Mouse (Mus musculus) myocyte (in vitro differentiated cells): Measurements from ENCODE around the gene Gm572. TPM values are rescaled to one million over a fixed set of nuclear protein-coding genes. Genes with fewer than 3 reads are reported as not detected.

ENCODE experiments used
- H3K27me3 ChIP-seq: one replicate; pipeline ENCODE4 v1.6.1; 2011; ENCODE audit not compliant: control insufficient read depth, insufficient read depth, insufficient read length
- H3K36me3 ChIP-seq: one replicate; pipeline ENCODE4 v1.6.1; 2011; ENCODE audit not compliant: control insufficient read depth, insufficient read depth
- H3K4me2 ChIP-seq: one replicate; pipeline ENCODE4 v1.6.1; 2011; ENCODE audit warnings: low read depth, control low read depth
- H3K4me3 ChIP-seq: one replicate; pipeline ENCODE4 v1.5.1; 2011; ENCODE audit warnings: mild to moderate bottlenecking, control low read depth, moderate library complexity
- H3K79me2 ChIP-seq: one replicate; pipeline ENCODE4 v1.6.1; 2011; ENCODE audit not compliant: control insufficient read depth, insufficient read depth
- H3ac ChIP-seq: one replicate; pipeline ENCODE4 v1.6.1; 2011; ENCODE audit not compliant: control insufficient read depth, insufficient read length
- CEBPB ChIP-seq: IDR thresholded peaks from 2 replicates; pipeline ENCODE4 v1.6.1; 2011; ENCODE audit warnings: mild to moderate bottlenecking, moderate library complexity; ENCODE audit not compliant: poor library complexity, insufficient read depth, severe bottlenecking
- E2F4 ChIP-seq: IDR thresholded peaks from one replicate; pipeline ENCODE4 v1.6.1; 2011; ENCODE audit warnings: mild to moderate bottlenecking, control low read depth, moderate library complexity; ENCODE audit not compliant: insufficient read depth
- MAX ChIP-seq: IDR thresholded peaks from one replicate; pipeline ENCODE4 v1.6.1; 2011; ENCODE audit warnings: low read depth, mild to moderate bottlenecking, control low read depth
- MYOD1 ChIP-seq, 3 experiments: IDR thresholded peaks; one replicate each; pipeline ENCODE4 v1.6.1; 2011; ENCODE audit warnings: control low read depth in 2 of 3, low read depth in 2 of 3, mild to moderate bottlenecking in 2 of 3, moderate library complexity in 1 of 3; ENCODE audit not compliant: insufficient read length in 2 of 3, control insufficient read depth in 1 of 3
- MYOG ChIP-seq, 3 experiments: IDR thresholded peaks; one replicate each; pipeline ENCODE4 v1.6.1; 2011; ENCODE audit warnings: control low read depth in 2 of 3, low read depth in 2 of 3, mild to moderate bottlenecking in 2 of 3; ENCODE audit not compliant: insufficient read length in 2 of 3, control insufficient read depth in 1 of 3, insufficient read depth in 1 of 3
- POLR2A ChIP-seq: IDR thresholded peaks from one replicate; pipeline ENCODE4 v1.6.1; 2011; ENCODE audit warnings: low read depth, mild to moderate bottlenecking, control low read depth, moderate library complexity; ENCODE audit not compliant: insufficient read length
- POLR2AphosphoS2 ChIP-seq: IDR thresholded peaks from one replicate; pipeline ENCODE4 v1.6.1; 2011; ENCODE audit warnings: low read depth, control low read depth; ENCODE audit not compliant: insufficient read length
- REST ChIP-seq: IDR thresholded peaks from one replicate; pipeline ENCODE4 v1.6.1; 2011; ENCODE audit warnings: mild to moderate bottlenecking, control low read depth, moderate library complexity; ENCODE audit not compliant: insufficient read depth, insufficient read length
- SRF ChIP-seq: IDR thresholded peaks from one replicate; pipeline ENCODE4 v1.6.1; 2011; ENCODE audit warnings: low read depth; ENCODE audit not compliant: control insufficient read depth, insufficient read length
- TCF12 ChIP-seq: IDR thresholded peaks from one replicate; pipeline ENCODE4 v1.6.1; 2011; ENCODE audit warnings: mild to moderate bottlenecking, control low read depth; ENCODE audit not compliant: poor library complexity, insufficient read depth, severe bottlenecking
- TCF3 ChIP-seq: IDR thresholded peaks from one replicate; pipeline ENCODE4 v1.6.1; 2011; ENCODE audit warnings: low read depth, control low read depth; ENCODE audit not compliant: insufficient read length
- USF1 ChIP-seq: IDR thresholded peaks from one replicate; pipeline ENCODE4 v1.6.1; 2011; ENCODE audit warnings: low read depth, mild to moderate bottlenecking, control low read depth, moderate library complexity
- polyA plus RNA-seq: library from polyadenylated mRNA; unstranded; fragments of >200 nt; fragmentation: generic; extraction: Trizol; gene quantifications from one replicate; pipeline ENCODE4 v1.2.1, GENCODE M21; 2012; ENCODE audit warnings: missing spikeins

Gm572 gene
- polyA plus RNA-seq, 1 experiment: 0.16 TPM

DNA sequence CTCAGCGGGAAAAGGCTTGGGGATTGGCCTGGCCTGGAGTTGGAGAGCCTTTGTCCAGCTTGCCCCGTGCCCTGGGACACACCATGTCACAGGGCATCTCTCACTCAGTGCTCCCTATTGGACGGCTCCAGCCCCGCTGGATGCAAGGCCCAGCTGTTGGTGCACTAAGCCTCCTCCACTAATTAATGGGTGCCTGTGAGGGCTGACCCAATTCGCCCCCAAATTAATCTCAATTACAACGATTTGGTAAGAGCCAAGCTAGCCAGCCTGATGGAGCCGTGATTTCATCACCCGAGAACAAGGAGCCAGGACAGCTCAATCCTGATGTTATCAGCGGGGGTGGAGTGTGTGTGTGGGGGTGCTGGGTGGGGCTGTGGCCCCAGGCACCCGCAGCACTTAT is 69.5 kb downstream of the Gm572 start:
- no peak overlapping the region for H3K4me2 ChIP-seq
- TF ChIP-seq SRF (no peak), CEBPB (0 out of 2 replicates have a peak, but pooled peaks have one; percentile 20)
- H3K36me3 ChIP-seq: no peaks in the 10 kb centered on the region
- no peaks in the 10 kb centered on the region for H3K27me3 ChIP-seq
- H3ac ChIP-seq: no peak overlapping the region
- no peaks in the 10 kb centered on the region for H3K79me2 ChIP-seq
- H3K4me3 ChIP-seq: no peak overlapping the region

DNA sequence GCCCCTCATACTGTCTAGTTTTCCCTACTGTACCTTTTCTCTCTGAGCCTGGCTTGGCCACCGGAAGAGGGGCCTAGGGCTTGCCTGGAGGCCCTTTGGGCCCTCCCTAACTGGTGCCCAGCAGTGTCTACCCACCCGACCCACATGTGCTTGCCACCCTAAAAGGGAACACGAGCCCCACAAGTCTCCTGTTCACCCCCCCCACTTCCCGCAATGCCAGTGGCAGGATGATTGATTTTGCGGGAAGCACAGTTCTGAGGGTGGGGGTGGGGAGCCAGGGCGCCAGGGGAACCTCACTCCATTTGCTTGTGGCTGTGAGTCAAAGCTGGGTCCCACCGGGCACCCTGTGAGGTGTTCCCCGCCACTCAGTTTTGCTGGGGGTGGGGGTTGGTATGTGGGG is 70.9 kb downstream of the Gm572 start:
- Histone ChIP-seq H3K4me3 (no peak overlapping the region), H3K4me2 (no peak overlapping the region), H3K27me3 (no peaks in the 10 kb centered on the region), H3K79me2 (no peaks in the 10 kb centered on the region), H3ac (no peak overlapping the region), H3K36me3 (no peaks in the 10 kb centered on the region)
- TF ChIP-seq TCF12 (no peak), SRF (no peak), CEBPB (no peak), MAX (no peak), MYOG (IDR thresholded peaks at IDR 0.05; ENCODE audit: control insufficient read depth in 1 of 3, insufficient read depth in 1 of 3, insufficient read length in 2 of 3, low read depth in 2 of 3) (no peak), POLR2A (no peak), MYOD1 (IDR thresholded peaks at IDR 0.05; ENCODE audit: control insufficient read depth in 1 of 3, insufficient read length in 2 of 3, low read depth in 2 of 3) (no peak), POLR2AphosphoS2 (no peak), E2F4 (no peak), TCF3 (no peak), REST (no peak), USF1 (no peak)

DNA sequence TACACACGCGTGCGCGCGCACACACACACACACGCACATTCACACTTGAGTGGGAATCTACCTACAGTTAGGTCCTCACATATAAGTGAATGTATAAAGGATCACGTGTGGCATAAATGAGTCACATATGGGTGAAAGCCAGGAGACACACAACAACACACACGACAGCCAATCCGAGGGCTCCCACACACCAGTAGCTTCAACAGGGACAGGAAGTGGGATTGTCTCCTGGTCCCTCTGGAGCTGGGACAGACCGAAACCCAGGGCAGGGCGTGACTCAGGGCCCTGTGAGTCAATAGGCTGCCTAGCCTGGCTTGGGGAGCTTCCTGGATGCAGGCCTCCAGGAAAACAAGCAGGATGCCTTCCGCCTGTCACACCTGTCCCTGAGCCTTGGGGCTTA is 71.6 kb downstream of the Gm572 start:
- no peak overlapping the region for H3ac ChIP-seq
- no peaks in the 10 kb centered on the region for H3K36me3 ChIP-seq
- H3K79me2 ChIP-seq: no peaks in the 10 kb centered on the region
- H3K27me3 ChIP-seq: peaks cover 5% of the 10 kb centered on the region
- no peak for TF ChIP-seq TCF3
- no peak for TF ChIP-seq MYOD1 (IDR thresholded peaks at IDR 0.05; ENCODE audit: control insufficient read depth in 1 of 3, insufficient read length in 2 of 3, low read depth in 2 of 3)
- TF ChIP-seq REST: no peak
- peak; percentile 49 for TF ChIP-seq USF1
- TF ChIP-seq POLR2AphosphoS2: no peak
- H3K4me2 ChIP-seq: no peak overlapping the region
- no peak overlapping the region for H3K4me3 ChIP-seq

DNA sequence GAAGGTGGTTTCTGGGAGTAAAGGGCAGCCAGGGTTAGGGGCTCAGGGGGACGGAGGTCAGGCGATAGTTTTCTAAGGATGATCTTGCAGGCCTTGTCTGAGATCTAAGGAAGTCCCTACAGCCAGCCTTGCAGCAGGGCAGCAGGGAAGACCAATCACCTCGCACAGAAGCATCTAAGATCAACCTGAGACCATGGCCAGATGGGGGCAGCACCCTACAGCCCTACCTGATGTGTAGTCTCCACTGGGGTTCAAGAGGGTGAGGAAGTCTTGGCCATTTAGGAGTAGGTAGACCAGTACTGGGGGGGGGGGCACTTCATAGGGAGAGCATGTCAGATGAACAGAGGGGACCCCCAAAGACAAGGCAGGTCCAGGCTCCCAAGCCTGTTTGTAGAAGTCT is 72.3 kb downstream of the Gm572 start:
- H3K4me2 ChIP-seq: no peak overlapping the region
- no peak overlapping the region for H3ac ChIP-seq
- no peak overlapping the region for H3K4me3 ChIP-seq
- H3K27me3 ChIP-seq: peaks cover 9% of the 10 kb centered on the region
- TF ChIP-seq E2F4: no peak
- TF ChIP-seq POLR2AphosphoS2: no peak
- no peak for TF ChIP-seq POLR2A
- TF ChIP-seq TCF12: no peak
- TF ChIP-seq REST: no peak
- TF ChIP-seq SRF: no peak
- no peak for TF ChIP-seq MAX
- no peaks in the 10 kb centered on the region for H3K79me2 ChIP-seq
- H3K36me3 ChIP-seq: no peaks in the 10 kb centered on the region

Other genes with a start within 250 kb of the Gm572 start
- gene Ubiad1, start 198.5 kb upstream of the Gm572 start, polyA plus RNA-seq: 22.6 TPM
- 29.7 TPM for gene Mtor, start 194.7 kb upstream of the Gm572 start, polyA plus RNA-seq
- 0.01 TPM for gene Angptl7, start 142.9 kb upstream of the Gm572 start, polyA plus RNA-seq
- gene Exosc10, start 84.9 kb upstream of the Gm572 start, polyA plus RNA-seq: 37.0 TPM
- gene Srm, start 51.8 kb upstream of the Gm572 start, polyA plus RNA-seq: 103 TPM
- 0.43 TPM for gene Masp2, start 40.8 kb upstream of the Gm572 start, polyA plus RNA-seq
- 109 TPM for gene Tardbp, start 16.3 kb upstream of the Gm572 start, polyA plus RNA-seq
- 11.1 TPM for gene Casz1, start 161.1 kb downstream of the Gm572 start, polyA plus RNA-seq